Mouse (Mus musculus): Measurements from ENCODE around the gene Spem2. TPM values are rescaled to one million over a fixed set of nuclear protein-coding genes. Genes with fewer than 3 reads are reported as not detected.
A peak's percentile ranks its signal among the peaks of the same experiment; 100 is the strongest.

Gene Spem2
- polyA plus RNA-seq, 1 experiment from 2014 or later = not detected

DNA sequence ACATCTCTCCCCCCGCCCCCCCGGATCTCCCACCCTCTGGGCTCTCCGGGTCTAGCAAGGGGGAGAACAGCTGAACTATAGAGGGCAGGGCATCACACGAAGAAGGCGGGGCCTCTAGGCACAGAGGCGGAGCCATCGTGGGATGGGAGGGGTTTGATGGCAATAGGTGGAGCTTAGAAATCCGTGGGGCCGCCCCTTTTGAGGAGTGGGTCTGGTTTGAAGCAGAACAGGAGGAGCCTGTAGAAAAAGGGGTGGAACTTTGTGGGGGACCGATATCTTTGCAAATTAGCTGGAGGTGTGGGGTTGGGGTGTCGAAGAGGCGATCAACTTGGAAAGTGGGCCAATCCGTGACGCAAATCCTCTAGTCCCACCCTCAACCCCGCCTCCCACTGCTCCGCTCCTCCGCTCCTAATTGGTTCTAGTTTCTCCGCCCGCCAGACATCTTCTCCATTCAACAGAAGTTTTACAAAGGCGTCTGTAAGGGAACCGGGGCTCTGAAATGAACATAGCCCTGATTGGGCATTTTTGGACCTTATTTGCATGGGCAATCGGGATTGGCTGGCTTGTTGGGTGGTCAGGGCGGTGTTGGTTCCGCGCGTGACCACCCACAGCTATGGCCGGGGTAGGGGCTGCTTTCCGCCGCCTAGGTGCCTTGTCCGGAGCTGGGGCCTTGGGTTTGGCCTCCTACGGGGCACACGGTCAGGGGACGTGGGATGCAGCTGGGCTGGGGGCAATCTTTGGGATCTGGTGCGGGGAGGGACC, 19.9 kb upstream of the Spem2 start, which contains the start of gene Tmem256:
TSS of gene Tmem256 (plus strand) at position 563 of the 762 bp plus-strand sequence.
- Histone ChIP-seq H3K4me1 (ENCODE audit: control insufficient read depth, insufficient read depth, low read length) (peaks cover 33% of the 10 kb centered on the region), H3K4me3 (ENCODE audit: low read depth, low read length) (peak within 1 kb of the TSS; percentile 70), H3K9ac (ENCODE audit: low read depth, low read length) (peak within 1 kb of the TSS; percentile 85), H3K36me3 (ENCODE audit: control insufficient read depth, insufficient read depth, low read length) (no peaks in the 10 kb centered on the region), H3K27ac (ENCODE audit: low read depth, low read length) (peak within 1 kb of the TSS; percentile 85), H3K4me2 (peak within 1 kb of the TSS; percentile 91), H3K27me3 (ENCODE audit: control insufficient read depth, insufficient read depth, low read length) (peaks cover 40% of the 10 kb centered on the region), H3K9me3 (replicated peaks; ENCODE audit: control insufficient read depth, low read length) (no peaks in the 10 kb centered on the region)
- WGBS (ENCODE audit: insufficient replicate concordance) = under 1% methylated on average over 34 of the region's 34 CpGs
- ATAC-seq (replicated peaks; ENCODE audit: insufficient number of reproducible peaks, low FRiP score, low TSS enrichment) = peak; percentile 88

DNA sequence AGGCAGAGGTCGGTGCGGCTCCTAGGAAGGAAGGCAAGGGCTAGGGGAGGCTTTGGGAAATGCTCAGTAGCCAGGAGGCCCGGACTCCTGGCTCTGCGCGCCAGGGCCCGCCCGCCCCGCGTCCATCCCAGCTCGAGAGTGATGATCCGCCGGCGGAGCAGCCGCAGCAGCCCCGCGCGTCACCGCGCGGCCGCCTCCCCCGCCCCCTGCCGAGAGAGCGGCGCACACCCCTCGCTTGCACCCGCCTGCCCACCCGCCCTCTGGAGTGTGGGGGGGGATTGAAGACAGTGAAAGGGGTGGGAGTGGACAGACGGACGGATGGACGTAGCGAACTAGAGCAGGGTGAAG, 19.3 kb upstream of the Spem2 start, which contains the start of gene Nlgn2:
TSS of gene Nlgn2 (minus strand) at position 181 of the 348 bp plus-strand sequence.
- peak within 1 kb of the TSS; percentile 85 for H3K27ac ChIP-seq (ENCODE audit: low read depth, low read length)
- peak; percentile 65 for ATAC-seq (replicated peaks; ENCODE audit: insufficient number of reproducible peaks, low FRiP score, low TSS enrichment)

DNA sequence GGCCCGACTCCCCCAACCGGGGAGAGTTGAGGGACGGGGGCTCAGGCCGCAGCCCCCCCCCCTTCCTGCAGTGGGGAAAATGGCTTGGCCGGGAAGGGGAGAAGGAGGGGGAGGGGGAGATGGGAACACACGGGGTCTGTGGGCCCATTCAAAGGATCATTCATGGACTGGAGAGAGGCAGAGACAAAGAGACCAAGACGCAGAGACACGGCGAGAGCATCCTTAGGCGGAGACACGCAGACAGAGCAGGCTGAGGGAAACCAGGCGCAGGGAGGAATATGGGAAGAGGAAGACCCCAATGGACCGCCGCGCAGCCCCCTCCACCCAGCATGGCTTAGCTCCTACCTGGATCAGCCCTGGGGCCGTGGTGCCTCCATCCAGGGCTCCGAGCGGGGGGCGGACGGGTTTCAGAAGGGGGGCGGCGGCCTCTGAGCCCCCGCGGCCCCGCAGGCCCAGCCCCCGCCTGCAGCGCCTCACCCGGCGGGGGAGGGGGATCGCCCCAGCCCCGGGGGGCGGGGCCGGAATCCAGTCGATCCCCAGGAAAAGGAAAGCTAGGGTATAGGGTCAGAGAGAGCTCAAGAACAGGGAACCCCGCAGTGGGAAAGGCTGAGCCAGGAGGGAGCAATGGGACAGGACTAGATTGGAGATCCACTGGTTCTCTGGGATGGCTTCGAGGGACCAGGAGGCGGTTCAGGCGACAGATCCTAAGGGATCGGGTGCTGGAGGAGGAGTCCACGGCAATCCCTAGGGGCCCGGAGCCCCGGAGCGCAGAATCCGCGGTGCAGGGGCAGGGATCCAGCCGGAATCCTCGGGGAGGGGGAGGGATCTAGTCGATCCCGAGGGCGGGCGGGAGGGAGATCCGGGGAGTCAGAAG, 18.7 kb upstream of the Spem2 start:
- Histone ChIP-seq H3K9me3 (replicated peaks; ENCODE audit: control insufficient read depth, low read length) (no peaks in the 10 kb centered on the region), H3K4me1 (ENCODE audit: control insufficient read depth, insufficient read depth, low read length) (peaks cover 33% of the 10 kb centered on the region), H3K4me3 (ENCODE audit: low read depth, low read length) (peak overlapping the region; percentile 70), H3K36me3 (ENCODE audit: control insufficient read depth, insufficient read depth, low read length) (no peaks in the 10 kb centered on the region), H3K9ac (ENCODE audit: low read depth, low read length) (peak overlapping the region; percentile 78), H3K4me2 (peak overlapping the region; percentile 91), H3K27me3 (ENCODE audit: control insufficient read depth, insufficient read depth, low read length) (peaks cover 47% of the 10 kb centered on the region), H3K27ac (ENCODE audit: low read depth, low read length) (0 out of 2 replicates have a peak overlapping the region, but pooled peaks have one; percentile 50)
- 1% methylated on average over 51 of the region's 52 CpGs for WGBS (ENCODE audit: insufficient replicate concordance)
- no peak for ATAC-seq (replicated peaks; ENCODE audit: insufficient number of reproducible peaks, low FRiP score, low TSS enrichment)

More for the DNA sequence above, 19.3 kb upstream of the Spem2 start, which contains the start of gene Nlgn2:
- peak within 1 kb of the TSS; percentile 70 for H3K4me3 ChIP-seq (ENCODE audit: low read depth, low read length)
- H3K9me3 ChIP-seq (replicated peaks; ENCODE audit: control insufficient read depth, low read length) = no peaks in the 10 kb centered on the region
- peak within 1 kb of the TSS; percentile 85 for H3K9ac ChIP-seq (ENCODE audit: low read depth, low read length)
- H3K4me1 ChIP-seq (ENCODE audit: control insufficient read depth, insufficient read depth, low read length) = peaks cover 33% of the 10 kb centered on the region
- H3K27me3 ChIP-seq (ENCODE audit: control insufficient read depth, insufficient read depth, low read length) = peaks cover 45% of the 10 kb centered on the region
- 0% methylated on average over 26 of the region's 32 CpGs for WGBS (ENCODE audit: insufficient replicate concordance)
- H3K4me2 ChIP-seq = peak within 1 kb of the TSS; percentile 91
- no peaks in the 10 kb centered on the region for H3K36me3 ChIP-seq (ENCODE audit: control insufficient read depth, insufficient read depth, low read length)

DNA sequence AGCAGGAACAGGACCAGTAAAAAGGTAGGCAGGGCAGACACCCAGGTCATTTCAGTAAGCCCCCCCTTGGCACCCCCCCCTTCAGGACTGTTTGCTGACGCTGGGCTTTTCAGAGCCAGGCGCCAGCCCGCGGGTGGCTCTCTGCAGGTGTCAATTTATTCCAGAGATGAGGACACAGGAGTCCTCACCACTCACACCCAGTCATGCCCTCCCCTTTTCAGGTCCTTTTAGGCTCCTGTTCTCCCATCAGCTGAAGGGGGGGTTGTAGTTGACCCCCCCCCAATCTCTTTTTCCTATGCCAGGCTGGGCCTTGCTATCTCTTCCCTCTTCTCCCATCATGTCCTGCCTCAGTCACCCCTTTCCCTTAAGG, 17.7 kb upstream of the Spem2 start:
- Histone ChIP-seq H3K27me3 (ENCODE audit: control insufficient read depth, insufficient read depth, low read length) (peaks cover 47% of the 10 kb centered on the region), H3K27ac (ENCODE audit: low read depth, low read length) (no peak overlapping the region), H3K4me3 (ENCODE audit: low read depth, low read length) (peak overlapping the region; percentile 70; the same call in 1 of the 2 replicates), H3K4me2 (peak overlapping the region; percentile 91), H3K9me3 (replicated peaks; ENCODE audit: control insufficient read depth, low read length) (no peaks in the 10 kb centered on the region), H3K36me3 (ENCODE audit: control insufficient read depth, insufficient read depth, low read length) (no peaks in the 10 kb centered on the region), H3K4me1 (ENCODE audit: control insufficient read depth, insufficient read depth, low read length) (peaks cover 33% of the 10 kb centered on the region), H3K9ac (ENCODE audit: low read depth, low read length) (no peak overlapping the region)
- WGBS (ENCODE audit: insufficient replicate concordance) = 8% methylated on average over 4 of the region's 4 CpGs
- ATAC-seq (replicated peaks; ENCODE audit: insufficient number of reproducible peaks, low FRiP score, low TSS enrichment) = no peak

DNA sequence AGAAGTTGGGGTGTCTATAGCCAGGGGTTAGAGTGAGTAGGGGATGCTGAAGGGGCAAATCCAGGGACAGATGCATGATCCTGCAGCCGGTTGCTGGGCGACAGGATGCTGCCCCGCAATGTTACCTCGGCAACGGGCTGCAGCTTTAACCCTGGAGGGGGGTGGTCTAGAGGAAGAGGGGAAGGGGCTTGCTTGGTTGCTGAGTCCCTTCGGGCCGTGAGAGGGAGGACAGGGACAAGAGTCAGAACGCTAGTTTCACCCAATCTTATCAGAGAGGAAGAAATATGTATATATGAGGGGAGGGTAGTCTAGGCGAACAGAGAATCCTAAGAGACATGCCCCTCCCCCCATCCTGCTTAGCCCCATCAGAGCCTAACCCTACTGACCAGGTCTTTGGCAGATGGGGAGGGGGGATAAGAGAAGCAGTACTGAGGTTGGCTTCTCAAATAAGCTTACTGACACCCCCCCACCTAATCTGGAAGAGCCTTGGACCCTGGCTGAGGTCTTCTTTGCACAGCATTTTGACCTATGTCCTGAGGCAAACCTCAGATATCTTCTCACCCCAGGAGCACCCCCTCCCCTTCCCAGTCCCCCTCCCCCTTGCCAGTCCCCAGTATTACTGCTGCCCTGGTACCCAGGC, 17.2 kb upstream of the Spem2 start:
- Histone ChIP-seq H3K4me3 (ENCODE audit: low read depth, low read length) (0 out of 2 replicates have a peak overlapping the region, but pooled peaks have one; percentile 70), H3K36me3 (ENCODE audit: control insufficient read depth, insufficient read depth, low read length) (no peaks in the 10 kb centered on the region), H3K4me1 (ENCODE audit: control insufficient read depth, insufficient read depth, low read length) (peaks cover 33% of the 10 kb centered on the region), H3K4me2 (peak overlapping the region; percentile 89; the same call in 1 of the 2 replicates), H3K9ac (ENCODE audit: low read depth, low read length) (no peak overlapping the region), H3K9me3 (replicated peaks; ENCODE audit: control insufficient read depth, low read length) (no peaks in the 10 kb centered on the region), H3K27ac (ENCODE audit: low read depth, low read length) (no peak overlapping the region), H3K27me3 (ENCODE audit: control insufficient read depth, insufficient read depth, low read length) (peaks cover 47% of the 10 kb centered on the region)
- whole genome bisulfite sequencing (ENCODE audit: insufficient replicate concordance) = 7% methylated on average over 9 of the region's 9 CpGs
- no peak for ATAC-seq (replicated peaks; ENCODE audit: insufficient number of reproducible peaks, low FRiP score, low TSS enrichment)

- Histone ChIP-seq H3K4me3 (ENCODE audit: low read depth, low read length) (peak overlapping the region; percentile 48), H3K36me3 (ENCODE audit: control insufficient read depth, insufficient read depth, low read length) (no peaks in the 10 kb centered on the region), H3K27ac (ENCODE audit: low read depth, low read length) (no peak overlapping the region), H3K4me1 (ENCODE audit: control insufficient read depth, insufficient read depth, low read length) (peaks cover 27% of the 10 kb centered on the region), H3K9ac (ENCODE audit: low read depth, low read length) (peak overlapping the region; percentile 77), H3K4me2 (peak overlapping the region; percentile 89), H3K27me3 (ENCODE audit: control insufficient read depth, insufficient read depth, low read length) (peaks cover 47% of the 10 kb centered on the region), H3K9me3 (replicated peaks; ENCODE audit: control insufficient read depth, low read length) (no peaks in the 10 kb centered on the region)
- WGBS (ENCODE audit: insufficient replicate concordance) = 6% methylated on average over 43 of the region's 48 CpGs
- ATAC-seq (replicated peaks; ENCODE audit: insufficient number of reproducible peaks, low FRiP score, low TSS enrichment) = no peak
Observed at GRCm38 (mm10) chr11:69834001-69834549, 15.8 kb upstream of the Spem2 start.

- Histone ChIP-seq H3K9ac (ENCODE audit: low read depth, low read length) (peak overlapping the region; percentile 77), H3K4me1 (ENCODE audit: control insufficient read depth, insufficient read depth, low read length) (peaks cover 24% of the 10 kb centered on the region), H3K9me3 (replicated peaks; ENCODE audit: control insufficient read depth, low read length) (no peaks in the 10 kb centered on the region), H3K4me2 (peak overlapping the region; percentile 89), H3K27ac (ENCODE audit: low read depth, low read length) (no peak overlapping the region), H3K36me3 (ENCODE audit: control insufficient read depth, insufficient read depth, low read length) (no peaks in the 10 kb centered on the region), H3K27me3 (ENCODE audit: control insufficient read depth, insufficient read depth, low read length) (peaks cover 47% of the 10 kb centered on the region), H3K4me3 (ENCODE audit: low read depth, low read length) (peak overlapping the region; percentile 48)
- WGBS (ENCODE audit: insufficient replicate concordance) = 39% methylated on average over 8 of the region's 8 CpGs
- ATAC-seq (replicated peaks; ENCODE audit: insufficient number of reproducible peaks, low FRiP score, low TSS enrichment) = no peak
Observed at GRCm38 (mm10) chr11:69833554-69833953, 15.3 kb upstream of the Spem2 start.

GRCm38 (mm10) chr11:69828832-69829231, 10.6 kb upstream of the Spem2 start:
- Histone ChIP-seq H3K9ac (ENCODE audit: low read depth, low read length) (no peak overlapping the region), H3K27ac (ENCODE audit: low read depth, low read length) (no peak overlapping the region), H3K4me2 (no peak overlapping the region), H3K4me1 (ENCODE audit: control insufficient read depth, insufficient read depth, low read length) (peaks cover 6% of the 10 kb centered on the region; the same call in 1 of the 2 replicates), H3K36me3 (ENCODE audit: control insufficient read depth, insufficient read depth, low read length) (peaks cover 7% of the 10 kb centered on the region), H3K9me3 (replicated peaks; ENCODE audit: control insufficient read depth, low read length) (no peaks in the 10 kb centered on the region), H3K27me3 (ENCODE audit: control insufficient read depth, insufficient read depth, low read length) (peaks cover 14% of the 10 kb centered on the region), H3K4me3 (ENCODE audit: low read depth, low read length) (no peak overlapping the region)
- no peak for ATAC-seq (replicated peaks; ENCODE audit: insufficient number of reproducible peaks, low FRiP score, low TSS enrichment)
- 69% methylated on average over 5 of the region's 5 CpGs for WGBS (ENCODE audit: insufficient replicate concordance)

Measured in heart, embryonic 11.5 days (tissue).